Mouse (Mus musculus) C2C12 (cell line): ENCODE results near the gene Rsc1a1. TPM values are rescaled to one million over a fixed set of nuclear protein-coding genes. Genes with fewer than 3 reads are reported as not detected.

Experiments used
- H3K27me3 ChIP-seq: one replicate; pipeline ENCODE4 v1.6.1; 2011; ENCODE audit not compliant: control insufficient read depth, insufficient read depth, insufficient read length
- H3K36me3 ChIP-seq: one replicate; pipeline ENCODE4 v1.6.1; 2011; ENCODE audit not compliant: control insufficient read depth, insufficient read depth
- H3K4me3 ChIP-seq: one replicate; pipeline ENCODE4 v1.5.1; 2011; ENCODE audit warnings: mild to moderate bottlenecking, control low read depth; ENCODE audit not compliant: poor library complexity, insufficient read depth, severe bottlenecking
- H3K79me2 ChIP-seq: one replicate; pipeline ENCODE4 v1.6.1; 2011; ENCODE audit not compliant: control insufficient read depth, insufficient read depth
- H3K79me3 ChIP-seq: one replicate; pipeline ENCODE4 v1.6.1; 2011; ENCODE audit warnings: low read depth, control low read depth
- H3ac ChIP-seq: one replicate; pipeline ENCODE3; 2011; ENCODE audit warnings: low read depth; ENCODE audit not compliant: control insufficient read depth, insufficient read length
- CEBPB ChIP-seq: IDR thresholded peaks from one replicate; pipeline ENCODE4 v1.6.1; 2011; ENCODE audit warnings: low read depth, mild to moderate bottlenecking, control low read depth, moderate library complexity
- CTCF ChIP-seq: IDR thresholded peaks from one replicate; pipeline ENCODE4 v1.5.1; 2011; ENCODE audit not compliant: control insufficient read depth, insufficient read depth, insufficient read length
- FOSL1 ChIP-seq: IDR thresholded peaks from one replicate; pipeline ENCODE4 v1.8.0; 2011; ENCODE audit warnings: mild to moderate bottlenecking, low read length; ENCODE audit not compliant: poor library complexity, insufficient read depth, severe bottlenecking
- MAX ChIP-seq: IDR thresholded peaks from one replicate; pipeline ENCODE4 v1.6.1; 2011; ENCODE audit warnings: mild to moderate bottlenecking, control low read depth
- MYOD1 ChIP-seq: IDR thresholded peaks from one replicate; pipeline ENCODE4 v1.6.1; 2011; ENCODE audit warnings: low read depth; ENCODE audit not compliant: control insufficient read depth, insufficient read length
- MYOG ChIP-seq: IDR thresholded peaks from one replicate; pipeline ENCODE4 v1.6.1; 2011; ENCODE audit not compliant: control insufficient read depth, insufficient read length; ENCODE audit errors: extremely low read depth
- USF1 ChIP-seq: IDR thresholded peaks from one replicate; pipeline ENCODE4 v1.6.1; 2011; ENCODE audit warnings: low read depth, mild to moderate bottlenecking, control low read depth, moderate library complexity
- polyA plus RNA-seq: library from polyadenylated mRNA; unstranded; fragments of >200 nt; fragmentation: generic; extraction: Trizol; gene quantifications from one replicate; pipeline ENCODE4 v1.2.1, GENCODE M21; 2012; ENCODE audit warnings: missing spikeins

Gene Rsc1a1
- polyA plus RNA-seq, 1 experiment = 5.4 TPM

- TF ChIP-seq CTCF (no peak), MYOG (no peak), CEBPB (no peak), MYOD1 (no peak), FOSL1 (no peak), USF1 (no peak), MAX (no peak)
- Histone ChIP-seq H3K79me3 (no peaks in the 10 kb centered on the region), H3K27me3 (no peaks in the 10 kb centered on the region), H3K4me3 (no peak overlapping the region), H3ac (no peak overlapping the region), H3K79me2 (no peaks in the 10 kb centered on the region), H3K36me3 (no peaks in the 10 kb centered on the region)
These were observed 29.3 kb downstream of the Rsc1a1 start for GRCm38 (mm10) chr4:141655908-141656608.

GRCm38 (mm10) chr4:141654509-141654908, 30.9 kb downstream of the Rsc1a1 start:
- peaks cover 5% of the 10 kb centered on the region for H3K36me3 ChIP-seq
- TF ChIP-seq MAX = no peak
- TF ChIP-seq MYOG = no peak
- no peak for TF ChIP-seq CEBPB
- no peak for TF ChIP-seq USF1
- TF ChIP-seq CTCF = no peak
- no peak for TF ChIP-seq FOSL1
- no peak for TF ChIP-seq MYOD1
- H3K79me2 ChIP-seq = peaks cover 3% of the 10 kb centered on the region

GRCm38 (mm10) chr4:141653813-141654212, 31.6 kb downstream of the Rsc1a1 start:
- TF ChIP-seq MYOG (no peak), CTCF (no peak), FOSL1 (no peak), MAX (no peak), USF1 (no peak), MYOD1 (no peak), CEBPB (no peak)
- H3K79me3 ChIP-seq = peaks cover 2% of the 10 kb centered on the region
- H3K79me2 ChIP-seq = peaks cover 8% of the 10 kb centered on the region
- no peak overlapping the region for H3ac ChIP-seq
- H3K4me3 ChIP-seq = no peak overlapping the region
- peaks cover 5% of the 10 kb centered on the region for H3K36me3 ChIP-seq
- H3K27me3 ChIP-seq = no peaks in the 10 kb centered on the region

More at GRCm38 (mm10) chr4:141654509-141654908, 30.9 kb downstream of the Rsc1a1 start:
- no peaks in the 10 kb centered on the region for H3K27me3 ChIP-seq
- no peaks in the 10 kb centered on the region for H3K79me3 ChIP-seq
- no peak overlapping the region for H3K4me3 ChIP-seq
- no peak overlapping the region for H3ac ChIP-seq

GRCm38 (mm10) chr4:141653044-141653443, 32.4 kb downstream of the Rsc1a1 start:
- peaks cover 5% of the 10 kb centered on the region for H3K36me3 ChIP-seq
- peaks cover 4% of the 10 kb centered on the region for H3K79me3 ChIP-seq
- H3K4me3 ChIP-seq = no peak overlapping the region
- no peak for TF ChIP-seq FOSL1
- TF ChIP-seq CTCF = no peak
- no peak for TF ChIP-seq MYOG
- no peak for TF ChIP-seq MAX
- no peak for TF ChIP-seq CEBPB
- no peak for TF ChIP-seq USF1
- no peak for TF ChIP-seq MYOD1
- peaks cover 8% of the 10 kb centered on the region for H3K79me2 ChIP-seq
- no peak overlapping the region for H3ac ChIP-seq
- H3K27me3 ChIP-seq = no peaks in the 10 kb centered on the region

DNA sequence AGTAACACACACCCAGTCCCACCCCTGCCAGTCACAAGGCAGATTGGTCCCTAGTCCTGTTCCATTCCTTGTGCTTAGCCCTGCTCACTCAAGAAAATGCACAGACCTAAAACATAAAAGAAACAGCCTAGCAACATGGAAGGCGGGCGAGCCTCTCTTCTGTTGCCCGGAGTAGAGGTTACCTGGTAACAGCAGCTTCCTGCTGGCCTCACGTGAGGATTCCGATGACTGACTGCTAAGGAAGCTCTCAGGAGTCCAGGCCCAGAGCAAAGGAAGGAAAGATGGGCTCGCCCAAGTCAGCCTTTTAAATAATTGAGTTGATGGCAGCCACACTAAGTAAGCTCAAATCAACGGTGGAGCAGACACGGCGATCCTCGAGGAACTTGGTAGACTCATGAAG, 33.5 kb downstream of the Rsc1a1 start:
- peaks cover 4% of the 10 kb centered on the region for H3K79me3 ChIP-seq
- peaks cover 5% of the 10 kb centered on the region for H3K36me3 ChIP-seq
- H3K4me3 ChIP-seq = no peak overlapping the region
- peaks cover 8% of the 10 kb centered on the region for H3K79me2 ChIP-seq
- no peak overlapping the region for H3ac ChIP-seq
- TF ChIP-seq MYOG = no peak
- TF ChIP-seq FOSL1 = no peak
- H3K27me3 ChIP-seq = no peaks in the 10 kb centered on the region

DNA sequence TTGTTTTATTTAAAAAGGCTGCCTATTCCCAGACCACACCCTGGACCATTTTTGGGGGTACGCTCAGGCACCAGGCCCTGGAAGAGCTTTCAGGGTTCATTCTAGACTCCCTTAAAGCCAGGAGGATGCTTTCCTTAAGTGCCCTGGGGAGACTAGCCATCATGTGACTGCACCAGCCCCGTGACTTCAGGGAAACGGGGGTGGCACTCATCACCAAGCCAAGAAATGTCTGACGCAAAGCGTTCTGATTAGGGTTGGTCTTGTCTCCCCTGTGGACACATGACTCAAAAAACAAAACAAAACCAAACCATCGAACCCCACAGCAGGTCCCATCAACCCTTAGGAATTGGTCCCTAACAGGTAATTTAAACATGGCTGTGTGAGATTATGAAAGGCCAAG, 34.1 kb downstream of the Rsc1a1 start:
- TF ChIP-seq CTCF (no peak), FOSL1 (no peak), USF1 (no peak), MYOG (no peak)
- no peaks in the 10 kb centered on the region for H3K27me3 ChIP-seq
- no peak overlapping the region for H3ac ChIP-seq
- peaks cover 8% of the 10 kb centered on the region for H3K79me2 ChIP-seq
- peaks cover 5% of the 10 kb centered on the region for H3K36me3 ChIP-seq
- no peak overlapping the region for H3K4me3 ChIP-seq
- peaks cover 6% of the 10 kb centered on the region for H3K79me3 ChIP-seq
